Mouse (Mus musculus) CH12.LX (cell line): ENCODE measurements at regions not wholly inside any gene's neighbourhood (a gene's known extent, or its start where the extent isn't known, plus 50 kb on each side); places are given as distances from the start of the nearest gene placed in this dataset.

ENCODE experiments used
- CTCF ChIP-seq, 2 experiments: IDR thresholded peaks in 1 of 2; conservative IDR thresholded peaks in 1 of 2; 2 replicates each; pipeline ENCODE4 v1.5.1; 2011 to 2012; ENCODE audit warnings: low read depth in 2 of 2, low read length in 2 of 2, improper control_type of control experiment in 1 of 2, inconsistent platforms in 1 of 2, mild to moderate bottlenecking in 1 of 2, moderate library complexity in 1 of 2
- HCFC1 ChIP-seq: IDR thresholded peaks from 2 replicates; pipeline ENCODE4 v1.6.1; 2012; ENCODE audit warnings: low read depth, mild to moderate bottlenecking, inconsistent platforms, low read length, improper control_type of control experiment
- MAX ChIP-seq: IDR thresholded peaks from 2 replicates; pipeline ENCODE4 v1.6.1; 2011; ENCODE audit warnings: low read length, improper control_type of control experiment
- MAZ ChIP-seq: IDR thresholded peaks from 2 replicates; pipeline ENCODE4 v1.6.1; 2012; ENCODE audit warnings: low read depth, mild to moderate bottlenecking, inconsistent platforms, low read length, improper control_type of control experiment, moderate library complexity
- PAX5 ChIP-seq: IDR thresholded peaks from 2 replicates; pipeline ENCODE4 v1.6.1; 2012; ENCODE audit warnings: low read length, inconsistent platforms, mixed read lengths
- POLR2A ChIP-seq: IDR thresholded peaks from 2 replicates; pipeline ENCODE4 v1.6.1; 2011; ENCODE audit warnings: low read depth, mild to moderate bottlenecking, improper control_type of control experiment, low read length
- POLR2AphosphoS2 ChIP-seq: IDR thresholded peaks from 2 replicates; pipeline ENCODE4 v1.6.1; 2011; ENCODE audit warnings: low read depth, low read length, improper control_type of control experiment
- RAD21 ChIP-seq: IDR thresholded peaks from 2 replicates; pipeline ENCODE4 v1.6.1; 2011; ENCODE audit warnings: low read depth, mild to moderate bottlenecking, low read length, improper control_type of control experiment, moderate library complexity
- RCOR1 ChIP-seq: conservative IDR thresholded peaks from 2 replicates; pipeline ENCODE4 v1.6.1; 2012; ENCODE audit warnings: low read depth, mild to moderate bottlenecking, inconsistent platforms, low read length, improper control_type of control experiment
- TCF12 ChIP-seq: IDR thresholded peaks from 2 replicates; pipeline ENCODE4 v1.6.1; 2014; ENCODE audit warnings: low read depth, mild to moderate bottlenecking, inconsistent platforms, low read length, improper control_type of control experiment
- UBTF ChIP-seq: IDR thresholded peaks from 2 replicates; pipeline ENCODE4 v1.6.1; 2012; ENCODE audit warnings: low read depth, mild to moderate bottlenecking, inconsistent platforms, low read length, improper control_type of control experiment, moderate library complexity
- USF2 ChIP-seq: conservative IDR thresholded peaks from 2 replicates; pipeline ENCODE4 v1.6.1; 2011; ENCODE audit warnings: low read depth, low read length, improper control_type of control experiment
- ZC3H11A ChIP-seq: IDR thresholded peaks from 2 replicates; pipeline ENCODE4 v1.6.1; 2012; ENCODE audit warnings: low read depth, mild to moderate bottlenecking, inconsistent platforms, low read length, improper control_type of control experiment
- ZNF384 ChIP-seq: IDR thresholded peaks from 2 replicates; pipeline ENCODE4 v1.6.1; 2012; ENCODE audit warnings: low read depth, low read length, improper control_type of control experiment, inconsistent platforms

DNA sequence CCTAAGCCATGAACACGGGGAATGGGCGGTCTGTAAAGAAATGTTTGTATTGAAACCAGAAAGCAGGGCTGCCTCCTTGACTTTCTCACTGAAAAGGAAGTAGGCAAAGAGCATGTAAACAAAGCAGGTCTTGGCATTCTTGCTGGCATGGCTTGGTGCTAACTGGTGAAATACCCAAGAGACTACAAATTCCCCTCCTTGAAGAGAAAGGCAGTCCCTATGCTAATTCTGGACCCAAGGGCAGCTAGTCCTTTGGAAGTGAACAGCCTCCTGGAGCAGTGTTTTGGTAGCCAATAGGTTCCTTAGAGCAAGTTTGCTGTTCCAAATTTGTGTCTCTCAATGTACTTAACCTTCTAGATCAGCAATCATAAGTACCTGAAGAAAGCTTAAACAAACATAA is 456.0 kb upstream of the Mpdz start:
- TF ChIP-seq POLR2A (no peak), POLR2AphosphoS2 (no peak), MAZ (no peak), MAX (no peak), RAD21 (no peak), HCFC1 (no peak), TCF12 (no peak), UBTF (no peak), ZNF384 (no peak), CTCF (conservative IDR thresholded peaks at IDR 0.05 in 1 of 2, IDR thresholded peaks at IDR 0.05 in 1 of 2; ENCODE audit: low read depth in 2 of 2, low read length in 2 of 2) (no peak), USF2 (no peak), PAX5 (no peak), RCOR1 (no peak), ZC3H11A (no peak)
